Mouse (Mus musculus): Measurements from ENCODE around the gene B4galnt3. TPM values are rescaled to one million over a fixed set of nuclear protein-coding genes. Genes with fewer than 3 reads are reported as not detected.

B4galnt3 gene
- polyA plus RNA-seq (2012; ENCODE audit: insufficient read depth, insufficient read length, low replicate concordance, missing spikeins): not detected in 2 replicates

DNA sequence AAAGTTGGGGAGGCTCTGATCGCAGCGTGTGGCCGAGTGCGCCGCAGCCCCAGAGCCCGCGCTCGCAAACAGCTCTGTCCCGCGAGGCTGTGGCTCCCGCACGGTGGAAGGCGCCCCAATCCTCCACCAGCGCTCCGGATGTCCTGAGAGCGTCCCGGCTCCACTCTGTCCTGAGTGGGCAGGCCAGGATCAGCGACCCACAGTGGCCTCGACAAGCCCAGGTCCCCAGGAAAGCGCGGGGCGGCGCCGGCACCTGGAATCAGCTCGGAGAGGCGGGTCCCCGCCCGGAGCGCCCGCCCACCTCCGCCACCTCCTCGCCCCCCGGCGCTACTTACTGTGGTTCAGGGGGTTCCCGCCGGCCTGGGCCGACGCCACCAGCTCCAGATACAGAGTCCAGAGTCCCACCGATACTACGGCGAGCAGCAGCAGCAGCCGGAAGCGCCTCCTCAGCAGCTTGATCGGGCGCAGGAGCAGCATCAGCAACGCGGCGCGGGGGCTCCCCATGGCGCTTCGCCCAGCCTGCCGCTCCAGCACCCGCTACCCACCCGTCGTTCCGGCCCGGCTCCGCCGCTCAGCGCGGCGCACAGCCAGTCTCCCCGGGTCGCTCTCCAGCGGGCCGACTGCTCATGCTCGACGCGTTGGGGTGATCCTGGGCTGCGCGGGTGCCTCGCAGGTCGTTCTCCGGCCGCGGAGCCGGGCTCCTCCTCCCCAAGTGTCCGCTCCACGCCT is at the start of gene B4galnt3, which contains the start of gene D330020A13Rik:
Gene B4galnt3, minus strand, starts transcription at position 504 of the 729 bp plus-strand sequence.
Gene D330020A13Rik, plus strand, starts transcription at position 309 of the 729 bp plus-strand sequence.
- under 1% methylated on average over 79 of the region's 79 CpGs for WGBS
- TF ChIP-seq CTCF (IDR thresholded peaks at IDR 0.05; ENCODE audit: insufficient read depth, low read depth, low read length) (no peak), POLR2A (IDR thresholded peaks at IDR 0.05; ENCODE audit: insufficient read depth, low read depth, low read length) (no peak)
- H3K4me1 ChIP-seq (ENCODE audit: control insufficient read depth, insufficient read depth, low read length): peaks cover 9% of the 10 kb centered on the region
- peak within 1 kb of the TSS; percentile 57 for H3K4me3 ChIP-seq (ENCODE audit: insufficient read depth, low read depth, low read length)
- no peak within 1 kb of the TSS for H3K27ac ChIP-seq (ENCODE audit: insufficient read depth, low read depth, low read length)

GRCm38 (mm10) chr6:120343992-120344391 is 49.6 kb upstream of the B4galnt3 start:
- TF ChIP-seq POLR2A (IDR thresholded peaks at IDR 0.05; ENCODE audit: insufficient read depth, low read depth, low read length) (no peak), CTCF (IDR thresholded peaks at IDR 0.05; ENCODE audit: insufficient read depth, low read depth, low read length) (no peak)

DNA sequence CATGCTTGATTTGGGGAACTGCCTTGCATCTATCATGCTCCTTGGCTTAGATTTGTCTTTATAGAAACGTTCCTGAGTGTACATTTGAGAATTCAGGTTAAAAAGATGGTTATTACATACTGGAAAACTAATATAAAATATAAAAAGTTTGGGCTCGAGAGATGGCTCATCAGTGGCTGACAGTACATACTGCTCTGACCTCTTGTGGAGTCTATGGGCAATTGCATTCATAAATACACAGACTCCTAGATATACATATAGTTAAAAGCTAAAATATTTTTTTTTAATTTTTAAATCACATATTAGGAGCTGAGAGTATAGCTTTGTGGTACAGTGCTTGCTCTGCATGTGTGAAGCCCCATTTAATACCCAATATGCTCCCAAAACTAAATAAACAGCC is 38.0 kb upstream of the B4galnt3 start:
- no peak overlapping the region for H3K27ac ChIP-seq (ENCODE audit: insufficient read depth, low read depth, low read length)
- H3K4me3 ChIP-seq (ENCODE audit: insufficient read depth, low read depth, low read length): no peak overlapping the region
- no peaks in the 10 kb centered on the region for H3K4me1 ChIP-seq (ENCODE audit: control insufficient read depth, insufficient read depth, low read length)
- TF ChIP-seq CTCF (IDR thresholded peaks at IDR 0.05; ENCODE audit: insufficient read depth, low read depth, low read length) (no peak), POLR2A (IDR thresholded peaks at IDR 0.05; ENCODE audit: insufficient read depth, low read depth, low read length) (no peak)
- 70% methylated on average over 2 of the region's 2 CpGs for WGBS

More at GRCm38 (mm10) chr6:120343992-120344391, 49.6 kb upstream of the B4galnt3 start:
- Histone ChIP-seq H3K27ac (ENCODE audit: insufficient read depth, low read depth, low read length) (no peak overlapping the region), H3K4me3 (ENCODE audit: insufficient read depth, low read depth, low read length) (no peak overlapping the region), H3K4me1 (ENCODE audit: control insufficient read depth, insufficient read depth, low read length) (no peaks in the 10 kb centered on the region)
- WGBS: 5% methylated on average over 1 of the region's 1 CpGs

DNA sequence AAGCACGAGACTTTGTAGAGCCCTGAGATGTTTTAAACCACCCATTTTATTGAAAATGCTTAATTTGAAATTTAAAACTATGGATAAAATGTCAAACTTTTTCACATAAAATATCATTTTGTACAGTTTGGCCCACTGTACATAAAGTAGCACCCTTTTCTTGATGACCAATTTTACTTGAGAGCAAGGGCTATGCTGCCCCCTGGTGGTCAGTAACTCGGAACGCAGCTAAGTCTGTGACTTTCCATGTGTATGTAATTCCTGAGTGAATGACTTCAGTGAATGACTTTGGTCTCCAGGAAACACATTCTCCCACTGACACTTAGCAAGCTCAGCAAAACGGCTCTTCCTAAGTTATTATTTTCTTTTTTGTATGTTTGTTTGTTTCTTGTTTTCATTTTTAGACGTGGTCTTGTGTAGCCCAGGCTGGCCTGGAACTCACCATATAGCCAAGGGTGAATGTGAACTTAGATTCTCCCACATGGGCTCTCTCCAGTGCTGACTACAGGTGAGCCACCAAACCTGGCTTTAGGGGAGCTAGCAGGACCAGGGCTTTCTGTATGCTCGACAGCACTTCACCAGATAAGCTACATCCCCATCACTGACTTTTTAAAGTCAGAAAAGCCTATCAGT is 30.1 kb upstream of the B4galnt3 start:
- WGBS: 32% methylated on average over 6 of the region's 6 CpGs
- Histone ChIP-seq H3K4me1 (ENCODE audit: control insufficient read depth, insufficient read depth, low read length) (no peaks in the 10 kb centered on the region), H3K27ac (ENCODE audit: insufficient read depth, low read depth, low read length) (no peak overlapping the region), H3K4me3 (ENCODE audit: insufficient read depth, low read depth, low read length) (no peak overlapping the region)
- TF ChIP-seq CTCF (IDR thresholded peaks at IDR 0.05; ENCODE audit: insufficient read depth, low read depth, low read length) (no peak), POLR2A (IDR thresholded peaks at IDR 0.05; ENCODE audit: insufficient read depth, low read depth, low read length) (no peak)

- H3K27ac ChIP-seq (ENCODE audit: insufficient read depth, low read depth, low read length): no peak overlapping the region
These were observed 26.0 kb upstream of the B4galnt3 start for GRCm38 (mm10) chr6:120320369-120320768.

DNA sequence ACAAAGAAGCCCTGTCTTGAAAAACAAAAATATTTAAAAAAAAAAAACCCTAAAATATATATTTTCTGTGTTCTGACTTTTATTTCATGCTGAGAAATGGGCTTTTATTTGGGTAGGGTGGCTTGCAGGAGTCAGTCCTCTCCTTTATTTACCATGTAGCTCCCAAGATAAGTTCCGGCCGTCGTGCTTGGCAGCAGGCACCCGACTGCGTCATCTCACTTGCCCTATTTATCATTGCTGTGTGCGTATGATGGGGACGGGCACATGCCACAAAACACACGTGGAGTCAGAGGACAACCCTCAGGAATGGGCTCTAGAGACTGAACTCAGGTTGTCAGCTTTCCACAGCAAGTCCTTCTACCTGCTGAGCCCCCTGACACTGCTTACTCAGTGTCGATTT is 24.8 kb upstream of the B4galnt3 start:
- TF ChIP-seq CTCF (IDR thresholded peaks at IDR 0.05; ENCODE audit: insufficient read depth, low read depth, low read length) (no peak), POLR2A (IDR thresholded peaks at IDR 0.05; ENCODE audit: insufficient read depth, low read depth, low read length) (no peak)
- 92% methylated on average over 9 of the region's 9 CpGs for WGBS
- H3K27ac ChIP-seq (ENCODE audit: insufficient read depth, low read depth, low read length): no peak overlapping the region
- no peak overlapping the region for H3K4me3 ChIP-seq (ENCODE audit: insufficient read depth, low read depth, low read length)
- no peaks in the 10 kb centered on the region for H3K4me1 ChIP-seq (ENCODE audit: control insufficient read depth, insufficient read depth, low read length)

More at GRCm38 (mm10) chr6:120320369-120320768, 26.0 kb upstream of the B4galnt3 start:
- Histone ChIP-seq H3K4me1 (ENCODE audit: control insufficient read depth, insufficient read depth, low read length) (no peaks in the 10 kb centered on the region), H3K4me3 (ENCODE audit: insufficient read depth, low read depth, low read length) (no peak overlapping the region)
- TF ChIP-seq POLR2A (IDR thresholded peaks at IDR 0.05; ENCODE audit: insufficient read depth, low read depth, low read length) (no peak), CTCF (IDR thresholded peaks at IDR 0.05; ENCODE audit: insufficient read depth, low read depth, low read length) (no peak)
- 63% methylated on average over 2 of the region's 2 CpGs for WGBS

DNA sequence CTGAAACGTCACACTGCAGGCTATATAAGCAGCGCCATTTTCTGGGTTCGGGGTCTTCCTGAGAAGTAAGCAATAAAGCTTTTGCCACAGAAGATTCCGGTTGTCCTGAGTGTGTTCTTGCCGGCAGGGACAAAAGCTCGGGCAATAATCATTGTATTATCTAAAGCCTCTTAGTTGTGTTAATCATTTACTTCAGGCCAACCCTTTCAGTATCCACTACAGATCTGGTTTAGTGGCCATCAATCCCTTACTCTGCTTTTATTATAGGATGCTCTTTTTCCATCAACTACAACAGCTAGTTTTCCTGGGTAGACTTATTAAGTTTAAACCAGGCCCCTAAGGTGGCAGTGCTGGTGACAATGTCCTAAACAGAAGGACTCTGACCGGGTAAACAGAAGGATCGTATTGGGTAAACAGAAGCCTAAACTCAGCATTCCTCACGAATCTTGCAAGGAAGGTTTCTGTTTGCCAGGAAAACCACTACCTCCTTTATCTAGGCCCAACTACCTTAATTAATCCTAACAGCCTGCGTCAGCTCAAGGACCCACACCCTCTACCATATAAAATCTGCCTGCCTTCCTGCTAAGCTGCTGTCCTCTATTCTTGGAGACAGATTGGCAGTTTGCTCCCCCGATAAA is 24.1 kb upstream of the B4galnt3 start:
- 92% methylated on average over 11 of the region's 11 CpGs for WGBS
- Histone ChIP-seq H3K4me1 (ENCODE audit: control insufficient read depth, insufficient read depth, low read length) (no peaks in the 10 kb centered on the region), H3K4me3 (ENCODE audit: insufficient read depth, low read depth, low read length) (no peak overlapping the region), H3K27ac (ENCODE audit: insufficient read depth, low read depth, low read length) (no peak overlapping the region)
- TF ChIP-seq CTCF (IDR thresholded peaks at IDR 0.05; ENCODE audit: insufficient read depth, low read depth, low read length) (no peak), POLR2A (IDR thresholded peaks at IDR 0.05; ENCODE audit: insufficient read depth, low read depth, low read length) (no peak)

GRCm38 (mm10) chr6:120312443-120312842 is 18.1 kb upstream of the B4galnt3 start:
- no peak overlapping the region for H3K4me3 ChIP-seq (ENCODE audit: insufficient read depth, low read depth, low read length)
- 87% methylated on average over 5 of the region's 5 CpGs for WGBS
- TF ChIP-seq CTCF (IDR thresholded peaks at IDR 0.05; ENCODE audit: insufficient read depth, low read depth, low read length) (no peak), POLR2A (IDR thresholded peaks at IDR 0.05; ENCODE audit: insufficient read depth, low read depth, low read length) (no peak)
- no peak overlapping the region for H3K27ac ChIP-seq (ENCODE audit: insufficient read depth, low read depth, low read length)
- peaks cover 3% of the 10 kb centered on the region; the same call in 1 of the 2 replicates for H3K4me1 ChIP-seq (ENCODE audit: control insufficient read depth, insufficient read depth, low read length)

Data from olfactory bulb, adult 2 months (tissue).